Mouse (Mus musculus): ENCODE measurements around the gene Cabp4.
"Not testable (repeated sequence)": the region's sequence is repeated elsewhere in the genome, so short reads cannot be mapped to it uniquely, and the experiment has no call there.

Cabp4 gene

GRCm38 (mm10) chr19:4147782-4148490 is 4.1 kb upstream of the Cabp4 start:
- no peak for DNase-seq (ENCODE audit: extremely low spot score, low spot score)

GRCm38 (mm10) chr19:4147022-4147405 is 3.2 kb upstream of the Cabp4 start:
- DNase-seq (ENCODE audit: extremely low spot score, low spot score) = no peak

- DNase-seq (ENCODE audit: extremely low spot score, low spot score) = no peak
These were observed 2.7 kb upstream of the Cabp4 start for GRCm38 (mm10) chr19:4146366-4147021.

GRCm38 (mm10) chr19:4145936-4146335 is 2.1 kb upstream of the Cabp4 start:
- DNase-seq (ENCODE audit: extremely low spot score, low spot score) = no peak

- DNase-seq (ENCODE audit: extremely low spot score, low spot score) = no peak
These were observed 991 bp upstream of the Cabp4 start for GRCm38 (mm10) chr19:4144550-4145498.

GRCm38 (mm10) chr19:4142416-4143173 is 1.2 kb downstream of the Cabp4 start:
- no peak for DNase-seq (ENCODE audit: extremely low spot score, low spot score)

GRCm38 (mm10) chr19:4140147-4140546 is 3.7 kb downstream of the Cabp4 start:
- no peak for DNase-seq (ENCODE audit: extremely low spot score, low spot score)

- no peak for DNase-seq (ENCODE audit: extremely low spot score, low spot score)
These were observed 4.4 kb downstream of the Cabp4 start, which contains the start of gene Gpr152 for GRCm38 (mm10) chr19:4139446-4139845. Gene Gpr152 (plus strand): TSS chr19:4139787.

- DNase-seq (ENCODE audit: extremely low spot score, low spot score) = no peak
These were observed 5.9 kb downstream of the Cabp4 start for GRCm38 (mm10) chr19:4137913-4138312.

- DNase-seq (ENCODE audit: extremely low spot score, low spot score) = no peak
These were observed 7.4 kb downstream of the Cabp4 start for GRCm38 (mm10) chr19:4136463-4136862.

- not testable (repeated sequence) for DNase-seq (ENCODE audit: extremely low spot score, low spot score)
These were observed 7.9 kb downstream of the Cabp4 start for GRCm38 (mm10) chr19:4135963-4136345.

GRCm38 (mm10) chr19:4135229-4135962 is 8.4 kb downstream of the Cabp4 start:
- DNase-seq (ENCODE audit: extremely low spot score, low spot score) = not testable (repeated sequence)

GRCm38 (mm10) chr19:4134354-4134753 is 9.5 kb downstream of the Cabp4 start:
- no peak for DNase-seq (ENCODE audit: extremely low spot score, low spot score)

- no peak for DNase-seq (ENCODE audit: extremely low spot score, low spot score)
These were observed 12.1 kb downstream of the Cabp4 start for GRCm38 (mm10) chr19:4131768-4132167.

GRCm38 (mm10) chr19:4131075-4131474 is 12.8 kb downstream of the Cabp4 start:
- DNase-seq (ENCODE audit: extremely low spot score, low spot score) = no peak

- DNase-seq (ENCODE audit: extremely low spot score, low spot score) = no peak
These were observed 13.7 kb downstream of the Cabp4 start for GRCm38 (mm10) chr19:4130106-4130505.

- no peak for DNase-seq (ENCODE audit: extremely low spot score, low spot score)
These were observed 14.4 kb downstream of the Cabp4 start for GRCm38 (mm10) chr19:4129462-4129861.

- no peak for DNase-seq (ENCODE audit: extremely low spot score, low spot score)
These were observed 16.9 kb downstream of the Cabp4 start for GRCm38 (mm10) chr19:4126759-4127495.
